Mouse (Mus musculus): ENCODE data around the gene Olfr331. TPM values are rescaled to one million over a fixed set of nuclear protein-coding genes. Genes with fewer than 3 reads are reported as not detected.

Gene Olfr331
- polyA plus RNA-seq, 1 experiment from 2014 or later = not detected

DNA sequence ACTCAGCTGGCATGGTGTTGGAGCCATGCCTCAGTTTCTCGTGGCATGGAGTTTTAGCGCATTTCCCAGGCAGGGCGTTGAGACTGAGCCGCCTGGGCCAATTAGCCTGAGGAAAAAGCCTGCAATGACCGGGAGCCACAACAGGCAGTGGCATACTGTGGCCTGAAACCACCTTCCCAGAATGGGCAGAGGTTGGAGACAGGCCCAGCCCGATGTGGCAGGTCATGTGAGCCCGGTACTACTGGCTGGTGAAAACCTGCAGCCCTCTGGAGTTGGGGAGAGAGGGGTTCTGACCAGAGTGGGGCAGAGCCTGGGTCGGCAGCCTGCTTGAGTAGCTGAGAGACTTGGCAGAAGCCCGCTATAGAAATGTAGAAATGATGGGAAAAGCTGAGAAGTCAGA is 3.6 kb downstream of the Olfr331 start:
- H3K4me1 ChIP-seq (replicated peaks; ENCODE audit: control insufficient read depth, insufficient read depth) = no peaks in the 10 kb centered on the region
- TF ChIP-seq CTCF (IDR thresholded peaks at IDR 0.05; ENCODE audit: low read depth) (no peak), EP300 (optimal IDR thresholded peaks at IDR 0.05) (no peak)
- H3K9ac ChIP-seq (ENCODE audit: low read length) = no peak overlapping the region
- H3K27me3 ChIP-seq (ENCODE audit: control insufficient read depth, insufficient read depth, low read length) = no peaks in the 10 kb centered on the region
- no peak overlapping the region for H3K27ac ChIP-seq (replicated peaks)
- WGBS = 81% methylated on average over 9 of the region's 9 CpGs
- no peak for DNase-seq (ENCODE audit: low spot score)
- H3K9me3 ChIP-seq (ENCODE audit: control insufficient read depth, low read length) = no peaks in the 10 kb centered on the region
- H3K4me3 ChIP-seq (ENCODE audit: low read depth, low read length) = no peak overlapping the region
- no peak for ATAC-seq (ENCODE audit: low FRiP score, low TSS enrichment)
- no peak overlapping the region for H3K4me2 ChIP-seq (replicated peaks; ENCODE audit: low read depth)
- no peaks in the 10 kb centered on the region for H3K36me3 ChIP-seq (ENCODE audit: control insufficient read depth, insufficient read depth, low read length)

GRCm38 (mm10) chr11:58492455-58492854 is 9.9 kb downstream of the Olfr331 start, which contains the start of gene Olfr332:
TSS of gene Olfr332 (minus strand) at chr11:58492555.
- TF ChIP-seq EP300 (optimal IDR thresholded peaks at IDR 0.05) (no peak), CTCF (IDR thresholded peaks at IDR 0.05; ENCODE audit: low read depth) (no peak)
- no peak within 1 kb of the TSS for H3K4me3 ChIP-seq (ENCODE audit: low read depth, low read length)

DNA sequence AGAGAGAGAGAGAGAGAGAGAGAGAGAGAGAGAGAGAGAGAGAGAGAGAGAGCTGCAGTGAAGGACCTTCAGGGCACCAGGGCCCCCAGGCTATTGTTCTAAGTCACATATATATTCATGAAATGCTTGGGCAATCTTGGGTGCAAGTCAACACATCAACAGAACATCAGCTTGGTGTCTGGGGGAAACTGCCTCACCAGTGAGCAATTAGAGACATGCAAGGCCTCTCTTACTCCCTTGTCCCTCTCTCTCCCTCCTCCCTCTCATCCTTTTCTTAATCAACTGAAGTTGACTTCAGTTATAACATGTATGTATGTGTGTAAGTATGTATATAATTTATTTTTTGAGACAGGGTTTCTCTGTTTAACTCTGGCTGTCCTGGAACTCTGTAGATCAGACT is 40.2 kb downstream of the Olfr331 start, which contains the start of gene Olfr30:
Gene Olfr30 (minus strand): TSS at position 101 of the 400 bp plus-strand sequence.
- Histone ChIP-seq H3K4me1 (replicated peaks; ENCODE audit: control insufficient read depth, insufficient read depth) (no peaks in the 10 kb centered on the region), H3K4me2 (replicated peaks; ENCODE audit: low read depth) (no peak within 1 kb of the TSS), H3K27ac (replicated peaks) (no peak within 1 kb of the TSS), H3K9me3 (ENCODE audit: control insufficient read depth, low read length) (no peaks in the 10 kb centered on the region), H3K9ac (ENCODE audit: low read length) (no peak within 1 kb of the TSS), H3K36me3 (ENCODE audit: control insufficient read depth, insufficient read depth, low read length) (no peaks in the 10 kb centered on the region), H3K27me3 (ENCODE audit: control insufficient read depth, insufficient read depth, low read length) (no peaks in the 10 kb centered on the region), H3K4me3 (ENCODE audit: low read depth, low read length) (no peak within 1 kb of the TSS)
- no peak for DNase-seq (ENCODE audit: low spot score)
- TF ChIP-seq CTCF (IDR thresholded peaks at IDR 0.05; ENCODE audit: low read depth) (no peak), EP300 (optimal IDR thresholded peaks at IDR 0.05) (no peak)
- no peak for ATAC-seq (ENCODE audit: low FRiP score, low TSS enrichment)

More at GRCm38 (mm10) chr11:58492455-58492854, 9.9 kb downstream of the Olfr331 start, which contains the start of gene Olfr332:
- no peaks in the 10 kb centered on the region for H3K27me3 ChIP-seq (ENCODE audit: control insufficient read depth, insufficient read depth, low read length)
- no peak within 1 kb of the TSS for H3K9ac ChIP-seq (ENCODE audit: low read length)
- no peak within 1 kb of the TSS for H3K27ac ChIP-seq (replicated peaks)
- H3K9me3 ChIP-seq (ENCODE audit: control insufficient read depth, low read length) = no peaks in the 10 kb centered on the region
- no peak within 1 kb of the TSS for H3K4me2 ChIP-seq (replicated peaks; ENCODE audit: low read depth)
- 57% methylated on average over 2 of the region's 2 CpGs for WGBS
- no peaks in the 10 kb centered on the region for H3K4me1 ChIP-seq (replicated peaks; ENCODE audit: control insufficient read depth, insufficient read depth)
- ATAC-seq (ENCODE audit: low FRiP score, low TSS enrichment) (no peak), DNase-seq (ENCODE audit: low spot score) (no peak)
- no peaks in the 10 kb centered on the region for H3K36me3 ChIP-seq (ENCODE audit: control insufficient read depth, insufficient read depth, low read length)

GRCm38 (mm10) chr11:58453592-58453991 is 48.8 kb downstream of the Olfr331 start:
- Histone ChIP-seq H3K4me3 (ENCODE audit: low read depth, low read length) (no peak overlapping the region), H3K9ac (ENCODE audit: low read length) (no peak overlapping the region), H3K9me3 (ENCODE audit: control insufficient read depth, low read length) (no peaks in the 10 kb centered on the region), H3K36me3 (ENCODE audit: control insufficient read depth, insufficient read depth, low read length) (no peaks in the 10 kb centered on the region), H3K4me2 (replicated peaks; ENCODE audit: low read depth) (no peak overlapping the region), H3K27me3 (ENCODE audit: control insufficient read depth, insufficient read depth, low read length) (no peaks in the 10 kb centered on the region), H3K4me1 (replicated peaks; ENCODE audit: control insufficient read depth, insufficient read depth) (no peaks in the 10 kb centered on the region), H3K27ac (replicated peaks) (no peak overlapping the region)
- DNase-seq (ENCODE audit: low spot score) (no peak), ATAC-seq (ENCODE audit: low FRiP score, low TSS enrichment) (no peak)
- no peak for TF ChIP-seq CTCF (IDR thresholded peaks at IDR 0.05; ENCODE audit: low read depth)
- no peak for TF ChIP-seq EP300 (optimal IDR thresholded peaks at IDR 0.05)
- 45% methylated on average over 4 of the region's 4 CpGs for WGBS

DNA sequence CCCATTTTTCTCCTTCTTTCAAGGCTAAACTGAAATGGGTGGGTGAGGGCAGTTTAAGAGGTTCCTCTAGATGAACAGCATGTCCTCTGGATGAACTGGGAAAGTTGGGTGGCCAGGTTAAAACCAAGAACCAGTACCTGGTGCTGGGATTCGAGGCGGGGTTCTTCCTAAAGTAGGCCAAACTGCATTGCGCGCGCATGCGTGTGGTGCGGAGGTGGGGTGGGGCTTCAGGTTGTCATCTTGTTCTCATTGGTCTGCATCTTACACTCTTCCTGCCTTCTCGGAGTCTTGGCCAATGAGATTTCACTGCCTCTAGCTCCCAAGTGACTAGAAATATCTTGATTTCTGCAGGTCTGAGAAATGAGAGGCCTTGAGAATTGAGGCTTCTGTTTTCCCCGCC is 49.6 kb downstream of the Olfr331 start, which contains the start of gene Lypd9:
Gene Lypd9 (minus strand): TSS at position 165 of the 400 bp plus-strand sequence.
- no peaks in the 10 kb centered on the region for H3K9me3 ChIP-seq (ENCODE audit: control insufficient read depth, low read length)
- H3K9ac ChIP-seq (ENCODE audit: low read length) = no peak within 1 kb of the TSS
- no peak for ATAC-seq (ENCODE audit: low FRiP score, low TSS enrichment)
- TF ChIP-seq EP300 (optimal IDR thresholded peaks at IDR 0.05) = no peak
- no peak for TF ChIP-seq CTCF (IDR thresholded peaks at IDR 0.05; ENCODE audit: low read depth)
- DNase-seq (ENCODE audit: low spot score) = no peak
- no peaks in the 10 kb centered on the region for H3K36me3 ChIP-seq (ENCODE audit: control insufficient read depth, insufficient read depth, low read length)
- no peak within 1 kb of the TSS for H3K4me2 ChIP-seq (replicated peaks; ENCODE audit: low read depth)
- no peaks in the 10 kb centered on the region for H3K4me1 ChIP-seq (replicated peaks; ENCODE audit: control insufficient read depth, insufficient read depth)
- H3K27ac ChIP-seq (replicated peaks) = no peak within 1 kb of the TSS
- WGBS = 93% methylated on average over 9 of the region's 9 CpGs
- H3K4me3 ChIP-seq (ENCODE audit: low read depth, low read length) = no peak within 1 kb of the TSS
- no peaks in the 10 kb centered on the region for H3K27me3 ChIP-seq (ENCODE audit: control insufficient read depth, insufficient read depth, low read length)

Other genes starting within 250 kb of the Olfr331 start
- gene 4930438A08Rik, start 227.8 kb downstream of the Olfr331 start, polyA plus RNA-seq (2015; fragmentation: Nextera tagmentation; extraction: Ambion mirVana) = 0.49 and 0.50 TPM in 2 replicates
- gene Zfp692, start 195.5 kb downstream of the Olfr331 start, polyA plus RNA-seq (2015; fragmentation: Nextera tagmentation; extraction: Ambion mirVana) = 13.7 and 14.8 TPM in 2 replicates
- 76.0 and 78.4 TPM in 2 replicates for gene Zfp672, start 172.2 kb downstream of the Olfr331 start, polyA plus RNA-seq (2015; fragmentation: Nextera tagmentation; extraction: Ambion mirVana)
- gene Sh3bp5l, start 171.8 kb downstream of the Olfr331 start, polyA plus RNA-seq (2015; fragmentation: Nextera tagmentation; extraction: Ambion mirVana) = 33.6 and 34.1 TPM in 2 replicates
- gene Lypd8, start 123.5 kb downstream of the Olfr331 start, polyA plus RNA-seq (2015; fragmentation: Nextera tagmentation; extraction: Ambion mirVana) = 1,014 and 1,152 TPM in 2 replicates
- gene 1810065E05Rik, start 81.5 kb downstream of the Olfr331 start, polyA plus RNA-seq (2015; fragmentation: Nextera tagmentation; extraction: Ambion mirVana) = 1.6 and 3.3 TPM in 2 replicates
- not detected in 2 replicates for gene Gm12253, start 70.0 kb downstream of the Olfr331 start, polyA plus RNA-seq (2015; fragmentation: Nextera tagmentation; extraction: Ambion mirVana)
- not detected in 2 replicates for gene Lypd9, start 49.6 kb downstream of the Olfr331 start, polyA plus RNA-seq (2015; fragmentation: Nextera tagmentation; extraction: Ambion mirVana)
- not detected in 2 replicates for gene Olfr30, start 40.3 kb downstream of the Olfr331 start, polyA plus RNA-seq (2015; fragmentation: Nextera tagmentation; extraction: Ambion mirVana)
- gene Olfr332, start 10.0 kb downstream of the Olfr331 start, polyA plus RNA-seq (2015; fragmentation: Nextera tagmentation; extraction: Ambion mirVana) = not detected in 2 replicates
- gene Olfr330, start 32.3 kb upstream of the Olfr331 start, polyA plus RNA-seq (2015; fragmentation: Nextera tagmentation; extraction: Ambion mirVana) = not detected in 2 replicates
- not detected in 2 replicates for gene Olfr329-ps, start 43.9 kb upstream of the Olfr331 start, polyA plus RNA-seq (2015; fragmentation: Nextera tagmentation; extraction: Ambion mirVana)
- gene Olfr328, start 53.1 kb upstream of the Olfr331 start, polyA plus RNA-seq (2015; fragmentation: Nextera tagmentation; extraction: Ambion mirVana) = 0.04 TPM in 1 of 2 replicates, not detected in the other
- not detected in 2 replicates for gene Olfr224, start 68.0 kb upstream of the Olfr331 start, polyA plus RNA-seq (2015; fragmentation: Nextera tagmentation; extraction: Ambion mirVana)
- gene Olfr325, start 75.2 kb upstream of the Olfr331 start, polyA plus RNA-seq (2015; fragmentation: Nextera tagmentation; extraction: Ambion mirVana) = not detected in 2 replicates
- gene Olfr324, start 92.5 kb upstream of the Olfr331 start, polyA plus RNA-seq (2015; fragmentation: Nextera tagmentation; extraction: Ambion mirVana) = not detected in 2 replicates
- gene 2210407C18Rik, start 113.5 kb upstream of the Olfr331 start, polyA plus RNA-seq (2015; fragmentation: Nextera tagmentation; extraction: Ambion mirVana) = 1,000 and 1,066 TPM in 2 replicates
- gene Olfr323, start 127.9 kb upstream of the Olfr331 start, polyA plus RNA-seq (2015; fragmentation: Nextera tagmentation; extraction: Ambion mirVana) = 0.29 and 0.46 TPM in 2 replicates
- gene Trim58, start 137.9 kb upstream of the Olfr331 start, polyA plus RNA-seq (2015; fragmentation: Nextera tagmentation; extraction: Ambion mirVana) = 1.5 and 1.9 TPM in 2 replicates
- not detected in 2 replicates for gene Olfr322, start 156.2 kb upstream of the Olfr331 start, polyA plus RNA-seq (2015; fragmentation: Nextera tagmentation; extraction: Ambion mirVana)
- not detected in 2 replicates for gene Olfr320, start 178.5 kb upstream of the Olfr331 start, polyA plus RNA-seq (2015; fragmentation: Nextera tagmentation; extraction: Ambion mirVana)
- not detected in 2 replicates for gene Olfr319, start 196.6 kb upstream of the Olfr331 start, polyA plus RNA-seq (2015; fragmentation: Nextera tagmentation; extraction: Ambion mirVana)
- gene Olfr318, start 221.4 kb upstream of the Olfr331 start, polyA plus RNA-seq (2015; fragmentation: Nextera tagmentation; extraction: Ambion mirVana) = not detected in 2 replicates
- gene Olfr317, start 236.6 kb upstream of the Olfr331 start, polyA plus RNA-seq (2015; fragmentation: Nextera tagmentation; extraction: Ambion mirVana) = 0.06 TPM in 1 of 2 replicates, not detected in the other